ENCODE assay signal across 8 mouse cellular contexts in the genomic region with DNA sequence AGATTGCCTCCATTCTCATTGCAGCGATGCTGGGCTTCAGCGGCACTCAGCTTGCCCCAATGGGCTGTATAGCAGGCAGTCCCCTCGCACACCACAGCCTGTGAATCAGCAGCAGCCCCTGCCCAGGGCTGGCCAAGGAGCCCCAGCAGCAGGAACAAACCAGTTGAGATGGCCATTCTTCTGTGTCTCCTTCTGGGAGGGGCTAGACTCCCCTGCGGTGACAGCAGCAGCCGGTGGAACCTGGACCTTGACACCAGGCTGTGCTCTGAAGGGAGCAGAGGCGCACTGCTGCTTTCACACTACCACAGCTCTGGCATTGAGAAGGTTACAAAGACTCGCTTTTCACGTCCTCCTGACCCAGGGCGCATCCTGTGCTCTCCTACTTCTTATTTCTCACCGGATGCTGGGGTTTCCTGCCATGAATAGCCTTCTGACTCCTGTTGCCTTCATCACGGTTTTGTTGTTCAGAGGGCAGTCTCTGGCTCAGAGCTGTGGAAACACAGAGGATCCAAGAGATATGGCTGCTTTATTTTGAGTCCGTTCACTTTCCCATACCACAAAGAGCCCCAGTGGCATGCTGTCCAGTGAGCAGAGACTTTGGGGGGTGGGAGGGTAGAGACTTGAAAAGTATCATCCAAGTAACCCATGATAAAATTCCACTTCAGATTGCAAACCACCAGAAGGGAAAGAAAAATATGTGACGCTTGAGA. TPM values are rescaled to one million over a fixed set of nuclear protein-coding genes. Genes with fewer than 3 reads are reported as not detected.
DNase-seq lines count a peak whose midpoint lies in the region; ATAC-seq lines count a peak whose summit lies in the region.

Cd93 (minus strand) TSS at position 315 of the 710 bp plus-strand sequence.

- no peaks in the 10 kb centered on the region for H3K9me3 ChIP-seq in midbrain, embryonic 10.5 days (replicated peaks)
- H3K9me3 ChIP-seq in midbrain, embryonic 14.5 days (ENCODE audit: control insufficient read depth, low read length) = no peaks in the 10 kb centered on the region
- H3K9me3 ChIP-seq in intestine, embryonic 14.5 days (ENCODE audit: control insufficient read depth, low read length) = no peaks in the 10 kb centered on the region
- H3K9me3 ChIP-seq in liver, embryonic 15.5 days (replicated peaks) = no peaks in the 10 kb centered on the region
- no peaks in the 10 kb centered on the region for H3K9me3 ChIP-seq in neural tube, embryonic 11.5 days (ENCODE audit: control insufficient read depth, low read length)

- peak; percentile 14 for DNase-seq in midbrain, embryonic 10.5 days (ENCODE audit: low spot score)
- no peak for DNase-seq in midbrain, embryonic 14.5 days
- DNase-seq in gastrocnemius, postnatal 36 days = peak in 1 of 2 experiments; percentile 34
- no peak for DNase-seq in intestine, embryonic 14.5 days (ENCODE audit: low spot score)
- peak; percentile 15 for DNase-seq in neural tube, embryonic 11.5 days (ENCODE audit: low spot score)
- DNase-seq in MN1 (ENCODE audit: low spot score) (no peak), adipocyte (ENCODE audit: low spot score) (no peak)

- no peak within 1 kb of the TSS for H3K4me2 ChIP-seq in midbrain, embryonic 14.5 days (ENCODE audit: low read length)
- no peak within 1 kb of the TSS for H3K4me2 ChIP-seq in intestine, embryonic 14.5 days (ENCODE audit: low read length)
- H3K4me2 ChIP-seq in liver, embryonic 15.5 days = peak within 1 kb of the TSS; percentile 33
- H3K4me2 ChIP-seq in neural tube, embryonic 11.5 days (ENCODE audit: low read depth) = no peak within 1 kb of the TSS

- peak within 1 kb of the TSS; percentile 57 for H3K27ac ChIP-seq in midbrain, embryonic 10.5 days (replicated peaks)
- H3K27ac ChIP-seq in midbrain, embryonic 14.5 days (replicated peaks; ENCODE audit: low read depth, low read length) = no peak within 1 kb of the TSS
- peak within 1 kb of the TSS; percentile 38; the same call in 1 of the 2 replicates for H3K27ac ChIP-seq in intestine, embryonic 14.5 days (ENCODE audit: low read depth)
- peak within 1 kb of the TSS; percentile 45; the same call in 1 of the 2 replicates for H3K27ac ChIP-seq in liver, embryonic 15.5 days (replicated peaks)
- no peak within 1 kb of the TSS for H3K27ac ChIP-seq in neural tube, embryonic 11.5 days (ENCODE audit: low read depth, low read length)

- no peak for ATAC-seq in midbrain, embryonic 14.5 days (ENCODE audit: low FRiP score, low TSS enrichment)
- peak; percentile 50; the same call in 1 of the 2 replicates for ATAC-seq in intestine, embryonic 14.5 days (replicated peaks; ENCODE audit: low FRiP score, low TSS enrichment, low read depth)
- peak; percentile 57; the same call in 1 of the 2 replicates for ATAC-seq in liver, embryonic 15.5 days (ENCODE audit: insufficient read depth)
- ATAC-seq in neural tube, embryonic 11.5 days (ENCODE audit: insufficient read depth, low FRiP score, low TSS enrichment) = 0 out of 2 replicates have a peak, but pooled peaks have one; percentile 32

- intact Hi-C loops in gastrocnemius, postnatal 36 days (cut with DNase I) = no loop called here

- 63% methylated on average over 13 of the region's 13 CpGs for WGBS in midbrain, embryonic 10.5 days
- WGBS in midbrain, embryonic 14.5 days = 67% methylated on average over 13 of the region's 13 CpGs
- 48% methylated on average over 13 of the region's 13 CpGs for WGBS in intestine, embryonic 14.5 days
- WGBS in liver, embryonic 15.5 days (ENCODE audit: insufficient replicate concordance) = 11% methylated on average over 13 of the region's 13 CpGs
- 61% methylated on average over 13 of the region's 13 CpGs for WGBS in neural tube, embryonic 11.5 days

- H3K9ac ChIP-seq in midbrain, embryonic 14.5 days (replicated peaks; ENCODE audit: low read length) = no peak within 1 kb of the TSS; the same call in 1 of the 2 replicates
- no peak within 1 kb of the TSS for H3K9ac ChIP-seq in intestine, embryonic 14.5 days (ENCODE audit: low read length)
- H3K9ac ChIP-seq in liver, embryonic 15.5 days = no peak within 1 kb of the TSS
- no peak within 1 kb of the TSS for H3K9ac ChIP-seq in neural tube, embryonic 11.5 days (ENCODE audit: low read length)

- no peaks in the 10 kb centered on the region for H3K27me3 ChIP-seq in midbrain, embryonic 10.5 days (ENCODE audit: low read depth, poor library complexity, severe bottlenecking)
- H3K27me3 ChIP-seq in midbrain, embryonic 14.5 days (ENCODE audit: control insufficient read depth, insufficient read depth, low read length) = no peaks in the 10 kb centered on the region
- H3K27me3 ChIP-seq in intestine, embryonic 14.5 days (replicated peaks; ENCODE audit: control insufficient read depth, insufficient read depth, low read length) = no peaks in the 10 kb centered on the region
- H3K27me3 ChIP-seq in liver, embryonic 15.5 days = no peaks in the 10 kb centered on the region
- H3K27me3 ChIP-seq in neural tube, embryonic 11.5 days (ENCODE audit: control insufficient read depth, insufficient read depth, low read length) = no peaks in the 10 kb centered on the region

- 0 out of 2 replicates have a peak, but pooled peaks cover 4% of the 10 kb centered on the region for H3K4me1 ChIP-seq in midbrain, embryonic 10.5 days
- no peaks in the 10 kb centered on the region for H3K4me1 ChIP-seq in midbrain, embryonic 14.5 days (ENCODE audit: control insufficient read depth, insufficient read depth, low read length)
- no peaks in the 10 kb centered on the region for H3K4me1 ChIP-seq in intestine, embryonic 14.5 days (replicated peaks; ENCODE audit: control insufficient read depth, insufficient read depth, low read length)
- no peaks in the 10 kb centered on the region; the same call in 1 of the 2 replicates for H3K4me1 ChIP-seq in liver, embryonic 15.5 days (replicated peaks)
- H3K4me1 ChIP-seq in neural tube, embryonic 11.5 days (ENCODE audit: control insufficient read depth, insufficient read depth, low read length) = no peaks in the 10 kb centered on the region

- no peaks in the 10 kb centered on the region for H3K36me3 ChIP-seq in midbrain, embryonic 10.5 days
- H3K36me3 ChIP-seq in midbrain, embryonic 14.5 days (ENCODE audit: control insufficient read depth, insufficient read depth, low read length) = no peaks in the 10 kb centered on the region
- no peaks in the 10 kb centered on the region for H3K36me3 ChIP-seq in intestine, embryonic 14.5 days (ENCODE audit: control insufficient read depth, insufficient read depth, low read length)
- H3K36me3 ChIP-seq in liver, embryonic 15.5 days (replicated peaks) = no peaks in the 10 kb centered on the region
- no peaks in the 10 kb centered on the region for H3K36me3 ChIP-seq in neural tube, embryonic 11.5 days (ENCODE audit: control insufficient read depth, insufficient read depth, low read length)

- peak within 1 kb of the TSS; percentile 26; the same call in 1 of the 2 replicates for H3K4me3 ChIP-seq in midbrain, embryonic 10.5 days
- H3K4me3 ChIP-seq in midbrain, embryonic 14.5 days (replicated peaks; ENCODE audit: low read depth, low read length) = no peak within 1 kb of the TSS
- H3K4me3 ChIP-seq in intestine, embryonic 14.5 days (ENCODE audit: low read depth, low read length) = peak within 1 kb of the TSS; percentile 3; the same call in 1 of the 2 replicates
- H3K4me3 ChIP-seq in liver, embryonic 15.5 days (replicated peaks) = peak within 1 kb of the TSS; percentile 29
- H3K4me3 ChIP-seq in neural tube, embryonic 11.5 days (ENCODE audit: low read depth, low read length) = no peak within 1 kb of the TSS

RNA-seq across cellular contexts. Expression of gene Cd93, which starts in this region (rescaled TPM):
- 4.7 and 5.5 TPM in 2 replicates for polyA plus RNA-seq in midbrain, embryonic 10.5 days (2016; fragmentation: Nextera tagmentation; extraction: Ambion mirVana)
- polyA plus RNA-seq in midbrain, embryonic 14.5 days (2014; fragmentation: Nextera tagmentation; extraction: Ambion mirVana) = 5.1 and 8.8 TPM in 2 replicates
- total RNA-seq in gastrocnemius, postnatal 36 days (2021) = 10 to 100 TPM; 16.7 to 20.5 TPM
- 10.4 and 10.6 TPM in 2 replicates for polyA plus RNA-seq in intestine, embryonic 14.5 days (2014; fragmentation: Nextera tagmentation; extraction: Ambion mirVana)
- polyA plus RNA-seq in liver, embryonic 15.5 days (2015; fragmentation: Nextera tagmentation; extraction: Ambion mirVana) = 1.9 and 2.2 TPM in 2 replicates
- polyA plus RNA-seq in neural tube, embryonic 11.5 days (2014; fragmentation: Nextera tagmentation; extraction: Ambion mirVana) = 6.4 and 7.1 TPM in 2 replicates

Comparison
In these comparisons a context has a peak if more than half of its experiments do, and no peak if none do; other contexts are left out.
1. DNase-seq: peak in midbrain, embryonic 10.5 days (single experiment) and neural tube, embryonic 11.5 days (single experiment); none in midbrain, embryonic 14.5 days (single experiment), intestine, embryonic 14.5 days (single experiment), MN1 (single experiment) and adipocyte (single experiment).
2. H3K27ac ChIP-seq: peak in midbrain, embryonic 10.5 days (single experiment), intestine, embryonic 14.5 days (single experiment) and liver, embryonic 15.5 days (single experiment); none in midbrain, embryonic 14.5 days (single experiment) and neural tube, embryonic 11.5 days (single experiment).
3. H3K4me3 ChIP-seq: peak in midbrain, embryonic 10.5 days (single experiment), intestine, embryonic 14.5 days (single experiment) and liver, embryonic 15.5 days (single experiment); none in midbrain, embryonic 14.5 days (single experiment) and neural tube, embryonic 11.5 days (single experiment).